Mouse (Mus musculus) embryonic fibroblast, embryonic 13.5 days (primary cell): Measurements from ENCODE around the gene Card11.

Source experiments
- CTCF ChIP-seq: IDR thresholded peaks from 2 replicates; pipeline ENCODE4 v1.5.1; 2011; ENCODE audit warnings: mild to moderate bottlenecking, control low read depth, low read length, moderate library complexity, borderline replicate concordance; ENCODE audit not compliant: insufficient read depth
- POLR2A ChIP-seq: IDR thresholded peaks from 2 replicates; pipeline ENCODE4 v1.6.1; 2011; ENCODE audit warnings: low read depth, mild to moderate bottlenecking, control low read depth, low read length, moderate library complexity

GRCm38 (mm10) chr5:141047651-141048218 is 47.4 kb upstream of the Card11 start:
- TF ChIP-seq CTCF (no peak), POLR2A (no peak)
